Mouse (Mus musculus): ENCODE data around the gene Gm20388. TPM values are rescaled to one million over a fixed set of nuclear protein-coding genes. Genes with fewer than 3 reads are reported as not detected.

Gene Gm20388
- polyA plus RNA-seq, 1 experiment from 2014 or later, result not detected

DNA sequence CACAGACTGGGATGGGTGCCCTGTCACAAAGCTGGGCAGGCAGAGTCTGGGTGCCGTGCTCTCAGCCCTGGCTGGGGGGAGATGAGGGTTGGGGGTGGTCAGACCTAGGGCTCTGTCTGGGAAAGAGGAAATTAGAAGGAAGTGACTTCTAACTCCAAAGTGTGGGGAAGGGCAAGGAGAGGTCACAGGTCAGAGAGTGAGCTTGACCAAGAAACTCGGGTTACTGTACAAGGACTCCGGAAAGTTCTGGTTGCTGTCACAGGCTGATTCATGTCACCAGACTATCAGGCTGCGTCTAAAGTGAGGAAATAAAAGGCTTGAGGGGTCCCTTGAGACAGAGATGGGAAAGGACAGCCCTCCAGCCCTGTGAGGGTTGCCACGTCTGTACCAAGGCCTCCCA, 1408.8 kb downstream of the Gm20388 start:
- Histone ChIP-seq H3K9me3 (ENCODE audit: control insufficient read depth, low read length) (no peaks in the 10 kb centered on the region), H3K4me2 (replicated peaks) (no peak overlapping the region), H3K27me3 (ENCODE audit: control insufficient read depth, insufficient read depth, low read length) (no peaks in the 10 kb centered on the region), H3K4me3 (replicated peaks; ENCODE audit: low read length) (no peak overlapping the region), H3K27ac (no peak overlapping the region), H3K36me3 (replicated peaks; ENCODE audit: control insufficient read depth, insufficient read depth) (no peaks in the 10 kb centered on the region), H3K4me1 (replicated peaks; ENCODE audit: control insufficient read depth, insufficient read depth, low read length) (no peaks in the 10 kb centered on the region), H3K9ac (no peak overlapping the region)
- ATAC-seq (ENCODE audit: low FRiP score) (no peak), DNase-seq (ENCODE audit: low spot score) (no peak)
- 77% methylated on average over 5 of the region's 5 CpGs for WGBS

DNA sequence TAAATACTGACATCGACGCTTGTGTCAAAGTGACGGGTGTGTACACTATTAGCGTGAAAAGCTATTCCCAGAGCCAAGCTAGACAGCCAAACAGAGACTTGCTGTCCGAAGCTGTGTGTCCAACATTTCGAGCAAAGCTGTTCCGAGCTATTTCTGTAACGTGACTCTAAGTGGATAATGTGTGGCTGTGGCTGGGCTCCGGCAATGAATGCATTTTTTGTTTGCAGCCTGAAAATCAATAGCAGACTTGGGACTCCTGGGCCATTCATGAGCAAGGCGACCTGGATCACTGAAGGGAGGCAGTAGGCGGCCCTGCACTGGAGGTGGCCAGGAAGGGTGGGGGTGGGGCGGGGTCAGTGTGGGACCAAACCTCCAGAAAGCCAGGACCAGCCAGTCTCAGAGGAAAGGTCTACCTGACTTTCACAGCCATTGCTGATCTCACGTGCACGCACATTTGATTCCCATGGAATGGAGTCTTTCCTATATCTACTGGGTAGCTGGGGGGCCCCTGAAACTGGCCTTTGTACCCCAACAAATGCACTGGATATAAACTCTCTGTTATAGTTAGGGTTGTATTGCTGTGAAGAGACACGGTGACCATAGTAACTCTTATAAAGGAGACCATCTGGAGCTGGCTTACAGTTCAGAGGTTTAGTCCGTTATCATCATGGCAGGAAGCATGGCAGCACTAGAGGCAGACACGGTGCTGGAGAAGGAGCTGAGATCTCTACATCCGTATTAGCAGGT, 1415.7 kb downstream of the Gm20388 start:
- no peak for ATAC-seq (ENCODE audit: low FRiP score)
- no peak for DNase-seq (ENCODE audit: low spot score)
- 0 out of 2 replicates have a peak overlapping the region, but pooled peaks have one; percentile 1 for H3K27ac ChIP-seq
- H3K9me3 ChIP-seq (ENCODE audit: control insufficient read depth, low read length), result no peaks in the 10 kb centered on the region
- WGBS, result 63% methylated on average over 18 of the region's 18 CpGs
- no peak overlapping the region for H3K9ac ChIP-seq
- no peak overlapping the region for H3K4me2 ChIP-seq (replicated peaks)
- H3K4me1 ChIP-seq (replicated peaks; ENCODE audit: control insufficient read depth, insufficient read depth, low read length), result no peaks in the 10 kb centered on the region; the same call in 1 of the 2 replicates
- no peaks in the 10 kb centered on the region for H3K36me3 ChIP-seq (replicated peaks; ENCODE audit: control insufficient read depth, insufficient read depth)
- H3K4me3 ChIP-seq (replicated peaks; ENCODE audit: low read length), result no peak overlapping the region
- H3K27me3 ChIP-seq (ENCODE audit: control insufficient read depth, insufficient read depth, low read length), result no peaks in the 10 kb centered on the region

DNA sequence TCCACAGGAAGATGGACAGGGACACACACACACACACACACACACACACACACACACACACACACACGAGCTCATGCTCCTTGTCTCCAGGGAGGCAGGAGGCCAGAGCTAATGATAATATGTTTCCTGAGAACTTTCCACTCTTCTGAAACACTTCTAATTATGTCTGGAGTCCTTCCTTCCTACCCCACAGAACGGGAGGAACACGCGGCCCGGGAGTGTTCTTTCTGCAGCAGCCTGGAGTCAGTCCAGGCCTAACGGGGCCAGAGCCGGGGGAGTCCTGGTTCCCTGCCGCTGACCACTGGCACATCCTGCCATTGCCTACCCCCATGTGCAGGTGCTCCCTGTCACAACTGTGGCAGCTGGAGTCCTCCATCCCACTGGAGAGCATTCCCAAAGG, 1421.8 kb downstream of the Gm20388 start:
- no peaks in the 10 kb centered on the region for H3K9me3 ChIP-seq (ENCODE audit: control insufficient read depth, low read length)
- H3K36me3 ChIP-seq (replicated peaks; ENCODE audit: control insufficient read depth, insufficient read depth), result no peaks in the 10 kb centered on the region
- ATAC-seq (ENCODE audit: low FRiP score), result no peak
- no peak overlapping the region for H3K9ac ChIP-seq
- H3K27me3 ChIP-seq (ENCODE audit: control insufficient read depth, insufficient read depth, low read length), result no peaks in the 10 kb centered on the region
- no peak overlapping the region for H3K27ac ChIP-seq
- 0 out of 2 replicates have a peak, but pooled peaks cover 4% of the 10 kb centered on the region for H3K4me1 ChIP-seq (replicated peaks; ENCODE audit: control insufficient read depth, insufficient read depth, low read length)
- no peak for DNase-seq (ENCODE audit: low spot score)
- WGBS, result 65% methylated on average over 8 of the region's 8 CpGs
- no peak overlapping the region for H3K4me3 ChIP-seq (replicated peaks; ENCODE audit: low read length)
- no peak overlapping the region for H3K4me2 ChIP-seq (replicated peaks)

DNA sequence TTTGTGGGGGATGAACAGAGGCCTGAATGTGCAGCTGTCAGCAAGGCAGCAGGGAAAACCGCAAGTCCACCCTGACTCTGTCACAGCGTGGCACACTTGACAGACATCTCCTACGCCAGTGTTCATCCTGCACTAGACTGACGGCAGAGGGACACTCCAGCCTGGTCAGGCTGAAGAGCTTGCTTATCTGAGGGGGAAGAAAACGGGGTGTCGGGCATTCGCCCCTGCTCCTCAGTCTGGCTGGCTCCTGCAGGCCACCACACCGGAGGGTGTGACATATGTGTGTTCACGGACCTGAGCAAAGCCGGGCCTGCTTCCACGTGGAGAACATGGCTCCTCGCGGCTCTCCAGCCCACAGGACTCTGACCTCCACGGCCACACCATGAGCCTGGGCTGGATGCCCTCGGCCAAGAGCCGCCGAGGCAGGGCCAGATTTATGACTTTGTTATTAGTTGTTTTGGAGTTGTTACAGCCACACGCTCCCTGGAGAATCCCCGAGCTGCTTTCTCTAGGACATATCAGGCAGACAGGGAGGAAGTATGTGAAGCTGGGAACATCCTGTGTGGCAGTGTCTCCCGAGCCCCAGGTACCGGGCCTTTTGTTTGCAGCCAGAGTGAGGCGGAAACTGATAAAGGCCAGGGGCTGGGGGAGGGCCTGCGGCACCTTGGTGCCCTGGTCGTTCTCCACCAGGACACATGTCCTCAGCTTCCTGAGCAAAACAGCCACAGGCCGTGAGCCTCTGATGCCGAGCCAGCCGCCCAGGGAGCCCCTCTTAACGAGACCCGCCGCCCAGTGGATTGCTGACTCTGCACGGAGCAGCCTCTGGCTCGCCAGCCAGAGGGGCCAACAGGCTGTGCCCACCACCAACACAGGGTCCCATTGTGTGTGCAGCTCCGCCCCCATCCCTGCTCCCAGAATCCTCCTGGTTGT, 1424.1 kb downstream of the Gm20388 start:
- Histone ChIP-seq H3K4me1 (replicated peaks; ENCODE audit: control insufficient read depth, insufficient read depth, low read length) (0 out of 2 replicates have a peak, but pooled peaks cover 4% of the 10 kb centered on the region), H3K36me3 (replicated peaks; ENCODE audit: control insufficient read depth, insufficient read depth) (no peaks in the 10 kb centered on the region), H3K27ac (peak overlapping the region; percentile 14; the same call in 1 of the 2 replicates), H3K4me2 (replicated peaks) (no peak overlapping the region), H3K27me3 (ENCODE audit: control insufficient read depth, insufficient read depth, low read length) (no peaks in the 10 kb centered on the region), H3K9ac (no peak overlapping the region), H3K4me3 (replicated peaks; ENCODE audit: low read length) (no peak overlapping the region), H3K9me3 (ENCODE audit: control insufficient read depth, low read length) (no peaks in the 10 kb centered on the region)
- peak; percentile 11; the same call in 1 of the 2 replicates for ATAC-seq (ENCODE audit: low FRiP score)
- WGBS, result 59% methylated on average over 33 of the region's 33 CpGs
- DNase-seq (ENCODE audit: low spot score), result no peak

DNA sequence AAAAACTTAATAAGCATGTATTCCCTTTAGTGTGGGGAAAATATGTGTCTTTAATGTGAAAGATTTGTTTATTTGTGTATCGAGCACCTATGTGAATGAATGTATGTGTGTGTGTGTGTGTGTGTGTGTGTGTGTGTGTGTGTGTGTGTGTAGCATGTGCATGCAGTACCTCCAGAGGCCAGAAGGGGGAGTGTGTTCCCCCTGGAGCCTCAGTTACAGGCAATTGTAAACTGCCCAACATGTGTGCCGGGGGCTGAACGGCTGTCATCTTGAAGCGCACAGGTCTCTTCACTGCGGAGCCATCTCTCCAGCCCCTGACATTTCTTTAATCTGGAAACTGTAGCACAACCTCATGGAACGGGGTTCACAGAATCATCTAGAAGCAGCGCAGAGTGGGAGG, 1425.0 kb downstream of the Gm20388 start:
- no peaks in the 10 kb centered on the region for H3K36me3 ChIP-seq (replicated peaks; ENCODE audit: control insufficient read depth, insufficient read depth)
- WGBS, result 98% methylated on average over 7 of the region's 7 CpGs
- 0 out of 2 replicates have a peak, but pooled peaks cover 4% of the 10 kb centered on the region for H3K4me1 ChIP-seq (replicated peaks; ENCODE audit: control insufficient read depth, insufficient read depth, low read length)
- H3K27ac ChIP-seq, result no peak overlapping the region
- no peak overlapping the region for H3K4me3 ChIP-seq (replicated peaks; ENCODE audit: low read length)
- no peak for ATAC-seq (ENCODE audit: low FRiP score)
- H3K9ac ChIP-seq, result no peak overlapping the region
- DNase-seq (ENCODE audit: low spot score), result no peak
- no peaks in the 10 kb centered on the region for H3K27me3 ChIP-seq (ENCODE audit: control insufficient read depth, insufficient read depth, low read length)
- no peak overlapping the region for H3K4me2 ChIP-seq (replicated peaks)
- no peaks in the 10 kb centered on the region for H3K9me3 ChIP-seq (ENCODE audit: control insufficient read depth, low read length)

DNA sequence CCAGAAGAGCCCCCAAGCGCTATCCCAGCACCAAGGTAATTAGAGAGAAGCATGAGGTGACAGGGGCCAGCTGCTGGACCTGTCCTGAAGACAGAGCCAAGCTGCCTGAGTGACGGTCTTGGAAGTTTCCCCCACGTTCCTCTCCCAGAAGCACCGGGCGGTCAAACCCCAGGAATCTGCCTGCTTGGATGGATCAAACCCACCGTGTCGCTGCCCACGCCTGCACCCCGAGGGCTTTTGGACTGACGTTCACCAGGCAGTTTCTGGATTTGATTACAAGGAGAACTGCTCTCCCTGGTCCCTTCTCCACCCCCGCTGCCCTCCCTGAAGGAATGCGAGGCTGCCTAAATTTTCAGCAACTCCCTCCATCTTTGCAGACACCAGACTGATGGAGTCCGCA, 1432.3 kb downstream of the Gm20388 start:
- 66% methylated on average over 13 of the region's 13 CpGs for WGBS

DNA sequence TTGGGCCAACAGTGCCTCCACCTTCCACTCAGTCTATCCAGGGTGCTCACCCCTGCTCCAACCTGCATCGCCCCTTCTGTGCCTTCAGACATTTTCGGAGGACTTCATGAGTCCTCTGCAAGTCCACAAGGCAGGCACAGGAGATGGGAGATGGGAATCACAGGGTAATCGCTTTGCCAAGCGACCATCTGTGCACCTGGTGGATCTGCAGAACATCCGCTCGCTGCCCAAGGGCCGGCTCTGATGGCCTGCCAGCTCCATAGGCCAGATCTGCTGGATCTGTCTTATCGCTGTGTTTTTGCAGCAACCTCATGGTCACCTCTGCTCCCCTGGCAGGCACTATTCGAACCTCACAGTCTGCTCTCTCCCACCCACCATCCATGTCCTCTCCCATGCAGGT, 1433.8 kb downstream of the Gm20388 start:
- 93% methylated on average over 9 of the region's 9 CpGs for WGBS
- Histone ChIP-seq H3K9me3 (ENCODE audit: control insufficient read depth, low read length) (no peaks in the 10 kb centered on the region), H3K4me3 (replicated peaks; ENCODE audit: low read length) (no peak overlapping the region), H3K4me1 (replicated peaks; ENCODE audit: control insufficient read depth, insufficient read depth, low read length) (no peaks in the 10 kb centered on the region), H3K27ac (no peak overlapping the region), H3K9ac (no peak overlapping the region), H3K27me3 (ENCODE audit: control insufficient read depth, insufficient read depth, low read length) (no peaks in the 10 kb centered on the region), H3K36me3 (replicated peaks; ENCODE audit: control insufficient read depth, insufficient read depth) (no peaks in the 10 kb centered on the region), H3K4me2 (replicated peaks) (no peak overlapping the region)
- no peak for DNase-seq (ENCODE audit: low spot score)
- ATAC-seq (ENCODE audit: low FRiP score), result no peak

More for the DNA sequence above, 1432.3 kb downstream of the Gm20388 start:
- Histone ChIP-seq H3K36me3 (replicated peaks; ENCODE audit: control insufficient read depth, insufficient read depth) (no peaks in the 10 kb centered on the region), H3K9me3 (ENCODE audit: control insufficient read depth, low read length) (no peaks in the 10 kb centered on the region), H3K27me3 (ENCODE audit: control insufficient read depth, insufficient read depth, low read length) (no peaks in the 10 kb centered on the region), H3K9ac (no peak overlapping the region), H3K4me2 (replicated peaks) (no peak overlapping the region), H3K27ac (no peak overlapping the region), H3K4me1 (replicated peaks; ENCODE audit: control insufficient read depth, insufficient read depth, low read length) (no peaks in the 10 kb centered on the region), H3K4me3 (replicated peaks; ENCODE audit: low read length) (no peak overlapping the region)
- ATAC-seq (ENCODE audit: low FRiP score) (no peak), DNase-seq (ENCODE audit: low spot score) (no peak)

DNA sequence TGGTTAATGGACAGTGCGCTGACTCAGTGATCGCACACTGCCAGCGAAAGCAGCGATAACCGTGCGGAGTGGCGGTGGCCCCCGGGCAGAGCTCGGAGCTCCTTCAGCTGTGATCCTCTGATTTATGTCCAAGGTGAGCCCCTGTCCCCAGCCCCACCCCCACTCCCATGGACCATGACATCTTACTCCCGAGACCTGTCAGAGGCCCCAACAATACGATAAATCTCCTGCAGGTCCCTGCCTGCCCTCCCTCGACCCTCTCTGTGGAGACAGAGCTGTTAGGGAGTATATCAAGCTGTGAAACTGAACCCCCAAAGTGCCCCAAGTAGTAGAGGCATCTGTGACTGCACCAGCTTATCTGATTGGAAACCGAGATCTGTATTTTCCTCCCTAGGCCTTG, 1435.5 kb downstream of the Gm20388 start:
- 80% methylated on average over 13 of the region's 13 CpGs for WGBS
- Histone ChIP-seq H3K27me3 (ENCODE audit: control insufficient read depth, insufficient read depth, low read length) (no peaks in the 10 kb centered on the region), H3K27ac (no peak overlapping the region), H3K4me1 (replicated peaks; ENCODE audit: control insufficient read depth, insufficient read depth, low read length) (no peaks in the 10 kb centered on the region), H3K4me3 (replicated peaks; ENCODE audit: low read length) (no peak overlapping the region), H3K9ac (no peak overlapping the region), H3K4me2 (replicated peaks) (no peak overlapping the region), H3K9me3 (ENCODE audit: control insufficient read depth, low read length) (no peaks in the 10 kb centered on the region), H3K36me3 (replicated peaks; ENCODE audit: control insufficient read depth, insufficient read depth) (no peaks in the 10 kb centered on the region)
- ATAC-seq (ENCODE audit: low FRiP score) (no peak), DNase-seq (ENCODE audit: low spot score) (no peak)

DNA sequence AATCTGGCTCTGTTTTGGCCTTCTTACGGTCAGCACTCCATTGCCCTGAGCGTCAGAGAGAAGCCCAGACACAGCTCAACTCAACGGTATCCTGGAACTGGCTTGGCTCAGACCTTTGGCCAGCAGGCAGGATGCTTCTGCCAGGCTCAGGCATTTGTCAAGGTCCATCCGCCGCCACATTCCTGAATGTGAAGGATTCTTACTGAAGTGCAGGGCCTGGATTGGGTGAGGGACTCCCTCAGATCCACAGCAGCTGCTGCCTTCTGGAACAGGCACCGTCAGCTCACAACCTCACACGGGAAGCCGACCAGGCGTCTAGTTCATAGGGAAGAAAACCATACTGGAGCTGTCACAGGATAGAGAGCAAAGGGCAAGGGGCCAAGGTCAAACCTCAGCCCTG, 1436.2 kb downstream of the Gm20388 start:
- H3K4me2 ChIP-seq (replicated peaks), result no peak overlapping the region
- no peaks in the 10 kb centered on the region for H3K4me1 ChIP-seq (replicated peaks; ENCODE audit: control insufficient read depth, insufficient read depth, low read length)
- no peaks in the 10 kb centered on the region for H3K36me3 ChIP-seq (replicated peaks; ENCODE audit: control insufficient read depth, insufficient read depth)
- ATAC-seq (ENCODE audit: low FRiP score), result no peak
- WGBS, result 75% methylated on average over 9 of the region's 9 CpGs
- no peak overlapping the region for H3K27ac ChIP-seq
- H3K27me3 ChIP-seq (ENCODE audit: control insufficient read depth, insufficient read depth, low read length), result no peaks in the 10 kb centered on the region
- no peaks in the 10 kb centered on the region for H3K9me3 ChIP-seq (ENCODE audit: control insufficient read depth, low read length)
- DNase-seq (ENCODE audit: low spot score), result no peak
- no peak overlapping the region for H3K9ac ChIP-seq
- H3K4me3 ChIP-seq (replicated peaks; ENCODE audit: low read length), result no peak overlapping the region
